Mouse (Mus musculus) hindbrain, embryonic 15.5 days (tissue): ENCODE data around the gene Agk. TPM values are rescaled to one million over a fixed set of nuclear protein-coding genes. Genes with fewer than 3 reads are reported as not detected.

Experiments
- polyA plus RNA-seq: library from polyadenylated mRNA; unstranded; fragments of >200 nt; fragmentation: Nextera tagmentation; extraction: Ambion mirVana; gene quantifications from 2 replicates; pipeline ENCODE4 v1.2.1, GENCODE M21; 2015

Gene Agk
- polyA plus RNA-seq, 1 experiment from 2014 or later: 57.3 TPM

Other genes with a start within 250 kb of the Agk start
- 15.9 and 16.9 TPM in 2 replicates for gene E330009J07Rik, start 111.0 kb downstream of the Agk start, polyA plus RNA-seq
- 0.18 and 0.33 TPM in 2 replicates for gene Wee2, start 113.9 kb downstream of the Agk start, polyA plus RNA-seq
- 96.6 and 103 TPM in 2 replicates for gene Ssbp1, start 146.2 kb downstream of the Agk start, polyA plus RNA-seq
- gene Tas2r137, start 166.1 kb downstream of the Agk start, polyA plus RNA-seq: not detected in 2 replicates
- gene Tas2r108, start 168.4 kb downstream of the Agk start, polyA plus RNA-seq: 0.14 TPM in 1 of 2 replicates, not detected in the other
- not detected in 2 replicates for gene Prss37, start 194.3 kb downstream of the Agk start, polyA plus RNA-seq
- 0.10 and 0.21 TPM in 2 replicates for gene Olfr461, start 229.9 kb downstream of the Agk start, polyA plus RNA-seq
- gene Olfr460, start 244.3 kb downstream of the Agk start, polyA plus RNA-seq: not detected in 2 replicates